Mouse (Mus musculus) left cerebral cortex, postnatal 14 days (tissue): ENCODE results near the gene Crhr1. TPM values are rescaled to one million over a fixed set of nuclear protein-coding genes. Genes with fewer than 3 reads are reported as not detected.
"Not testable (repeated sequence)": the region's sequence is repeated elsewhere in the genome, so short reads cannot be mapped to it uniquely, and the experiment has no call there.

Experiments used
- DNase-seq, 2 experiments: peaks; one replicate each; pipeline ENCODE4 v3.0.0; 2021 to 2022; ENCODE audit warnings: low spot score in 2 of 2, mixed read lengths in 1 of 2
- intact Hi-C: fragments of 180-260 bp; cut with DNase I; formaldehyde crosslinking; loops from one replicate; pipeline ENCODE4 v1.15.1; 2025
- total RNA-seq, 2 experiments: library from RNA; stranded (reverse); gene quantifications; 2 replicates each; pipeline ENCODE4 v1.2.3; 2021

Gene Crhr1
- total RNA-seq, 2 experiments from 2014 or later = 40.3 to 45.1 TPM

DNA sequence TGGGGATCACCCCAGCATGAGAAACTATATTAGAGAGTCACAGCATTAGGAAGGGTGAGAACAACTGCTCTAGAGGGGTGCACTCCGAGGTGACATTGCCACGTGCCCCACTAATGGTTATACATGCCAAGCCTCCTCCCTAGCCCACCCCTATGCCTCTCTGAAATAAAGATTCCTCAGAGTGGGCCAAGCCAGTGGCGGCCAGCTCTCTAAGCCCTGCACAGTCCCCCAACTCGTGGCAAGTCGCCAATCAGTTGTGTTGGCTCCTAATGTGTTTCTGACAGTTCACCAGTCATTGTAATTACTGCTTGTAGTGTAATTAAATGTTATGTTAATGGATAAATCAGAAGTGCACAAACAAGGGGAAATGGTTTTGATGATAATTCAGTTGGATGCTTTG lies 47.1 kb downstream of the Crhr1 start:
- DNase-seq = no peak

DNA sequence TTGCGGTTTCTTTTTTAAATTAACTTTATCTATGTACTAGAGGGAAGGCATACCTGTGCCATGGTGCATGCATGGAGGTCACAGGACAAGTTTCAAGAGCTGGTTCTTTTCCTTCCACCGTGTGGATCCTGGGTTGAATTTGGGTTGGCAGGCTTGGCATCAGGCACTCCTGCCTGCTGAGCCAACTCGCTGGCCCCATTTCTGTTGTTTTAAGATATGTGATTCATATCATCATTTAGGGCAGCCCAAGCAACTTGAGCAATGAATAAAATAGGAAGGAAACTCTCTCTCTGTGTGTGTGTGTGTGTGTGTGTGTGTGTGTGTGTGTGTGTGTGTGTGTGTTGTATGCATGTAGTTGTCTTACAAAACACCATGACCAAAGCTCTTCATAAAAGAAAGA lies 49.5 kb downstream of the Crhr1 start:
- intact Hi-C loops = no loop called here
- no peak for DNase-seq

More for the DNA sequence above, 47.1 kb downstream of the Crhr1 start:
- intact Hi-C loops = no loop called here

DNA sequence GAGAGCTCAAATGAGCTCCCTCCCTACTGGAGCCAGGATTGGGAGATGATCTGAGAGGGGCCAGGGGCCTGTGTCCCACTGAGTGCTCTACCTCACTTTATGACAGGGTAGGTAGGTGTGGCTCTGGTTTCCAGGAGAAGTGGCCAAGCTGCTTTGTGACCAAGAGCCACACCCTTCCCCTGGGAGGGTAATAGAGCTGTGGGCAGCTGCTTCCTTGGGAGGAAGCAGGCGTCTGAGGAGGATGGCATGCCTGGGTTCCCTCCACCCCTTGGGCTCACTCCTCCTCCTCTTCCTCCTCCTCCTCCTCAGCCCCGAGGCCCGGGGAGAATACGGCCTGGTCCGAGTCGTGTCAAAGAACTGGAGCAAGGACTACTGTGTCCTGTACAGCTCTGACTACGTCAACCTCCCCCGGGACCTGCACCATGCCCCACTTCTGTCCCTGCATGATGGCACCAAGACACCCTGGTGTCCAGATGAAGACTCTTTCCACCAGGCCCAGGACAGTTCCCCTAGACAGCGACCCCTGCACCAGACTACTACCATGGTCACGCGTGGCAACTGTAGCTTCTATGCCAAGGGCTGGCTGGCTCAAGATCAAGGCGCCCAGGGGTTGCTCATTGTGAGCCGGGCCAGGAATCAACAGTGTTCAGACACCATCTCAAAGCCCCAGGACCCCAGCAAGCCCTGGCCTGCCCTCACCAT lies 53.6 kb downstream of the Crhr1 start, which contains the start of gene Sppl2c:
Gene Sppl2c (plus strand): TSS at position 193 of the 702 bp plus-strand sequence.
- intact Hi-C loops = no loop called here
- DNase-seq = no peak

DNA sequence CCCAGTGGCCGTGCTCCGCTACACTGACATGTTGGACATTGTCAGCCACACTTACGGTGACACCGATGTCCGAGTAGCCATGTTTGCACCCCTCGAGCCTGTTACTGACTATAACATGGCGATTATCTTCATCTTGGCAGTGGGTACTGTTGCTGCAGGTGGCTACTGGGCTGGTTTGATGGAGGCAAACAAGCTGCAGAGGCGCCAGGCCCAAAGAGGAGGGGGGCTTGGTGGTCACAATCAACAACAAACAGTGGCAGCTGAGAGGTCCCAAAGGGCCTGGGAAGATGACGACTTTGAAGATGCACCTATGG lies 54.1 kb downstream of the Crhr1 start:
- intact Hi-C loops = no loop called here
- no peak for DNase-seq

DNA sequence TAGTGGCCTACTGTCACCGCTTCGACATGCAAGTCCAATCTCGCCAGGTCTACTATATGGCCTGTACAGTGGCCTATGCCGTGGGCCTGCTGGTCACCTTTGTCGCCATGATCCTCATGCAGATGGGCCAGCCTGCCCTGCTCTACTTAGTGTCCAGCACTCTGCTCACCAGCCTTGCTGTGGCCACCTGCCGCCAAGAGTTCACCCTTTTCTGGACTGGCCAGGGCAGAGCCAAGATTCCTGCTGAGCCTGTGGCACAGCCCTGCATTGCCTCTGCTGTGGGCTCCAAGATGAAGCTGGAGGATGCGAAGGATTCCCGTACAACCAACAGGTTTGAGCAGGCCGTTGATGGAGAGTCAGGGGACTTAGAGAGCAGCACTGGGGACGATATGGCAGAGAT lies 55.1 kb downstream of the Crhr1 start:
- intact Hi-C loops = no loop called here
- no peak for DNase-seq

DNA sequence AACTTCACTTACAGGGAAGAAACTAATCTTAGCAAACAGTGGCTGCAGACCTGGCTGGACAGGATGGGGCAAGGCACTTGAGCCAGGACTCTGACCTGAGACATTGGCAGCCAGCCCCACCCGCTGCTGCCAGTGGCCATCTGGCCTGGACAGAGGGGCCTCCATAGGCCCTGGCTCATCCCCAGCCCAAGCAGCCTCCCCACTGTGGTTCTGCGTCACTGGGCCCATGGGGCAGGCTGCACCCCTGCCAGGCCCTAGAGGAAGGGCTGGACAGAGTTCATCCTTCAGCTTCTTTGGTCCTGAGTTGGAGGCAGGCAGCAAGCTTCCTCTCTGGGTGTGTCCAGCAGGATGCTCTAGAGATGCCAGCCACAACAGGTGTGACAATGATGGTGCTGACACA lies 57.4 kb downstream of the Crhr1 start:
- intact Hi-C loops = no loop called here
- no peak for DNase-seq

DNA sequence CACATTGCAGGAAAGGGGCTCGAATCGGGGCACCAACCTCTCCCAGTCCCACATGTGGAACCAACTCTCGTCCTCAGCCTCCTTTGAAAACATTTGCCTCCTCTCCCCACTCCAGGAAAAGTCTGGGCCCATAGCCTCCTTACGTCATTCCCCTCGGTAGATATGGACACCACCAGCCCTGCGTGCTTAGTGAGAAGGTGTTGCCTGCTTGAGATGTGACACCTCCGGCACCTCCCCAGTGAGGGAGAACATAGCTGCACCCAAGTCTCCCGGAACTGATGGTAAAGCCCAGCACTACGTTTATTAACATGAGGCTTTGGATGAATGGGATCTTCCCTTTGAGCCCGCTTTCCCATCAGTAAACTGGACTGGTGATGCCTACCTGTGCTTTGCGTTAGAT lies 62.7 kb downstream of the Crhr1 start:
- no peak for DNase-seq
- intact Hi-C loops = loop anchor here (1.0 kb wide), 1 partner anchor 208 kb away; no protein-coding TSS in a partner anchor

DNA sequence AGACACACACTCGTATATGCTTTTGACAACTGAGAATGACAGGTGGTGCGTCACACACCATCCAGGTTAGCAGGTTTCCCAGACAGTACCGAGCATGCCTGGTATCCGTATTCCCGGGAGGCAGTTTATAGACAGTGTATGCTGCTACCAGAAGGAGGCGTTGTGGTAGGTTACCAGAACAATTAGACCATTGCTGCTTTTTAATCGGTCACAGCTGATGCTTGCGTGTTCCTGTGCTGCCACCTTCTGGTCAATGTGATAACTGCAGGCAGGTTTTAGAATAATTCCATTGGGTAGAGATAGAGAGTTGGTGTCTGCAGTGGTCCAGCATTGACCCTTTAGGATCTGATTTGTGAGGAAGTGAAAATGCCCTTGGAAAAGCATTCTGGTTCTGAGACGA lies 63.1 kb downstream of the Crhr1 start:
- intact Hi-C loops = loop anchor here (1.0 kb wide), 1 partner anchor 208 kb away; no protein-coding TSS in a partner anchor
- peak; percentile 96 to 97 for DNase-seq

DNA sequence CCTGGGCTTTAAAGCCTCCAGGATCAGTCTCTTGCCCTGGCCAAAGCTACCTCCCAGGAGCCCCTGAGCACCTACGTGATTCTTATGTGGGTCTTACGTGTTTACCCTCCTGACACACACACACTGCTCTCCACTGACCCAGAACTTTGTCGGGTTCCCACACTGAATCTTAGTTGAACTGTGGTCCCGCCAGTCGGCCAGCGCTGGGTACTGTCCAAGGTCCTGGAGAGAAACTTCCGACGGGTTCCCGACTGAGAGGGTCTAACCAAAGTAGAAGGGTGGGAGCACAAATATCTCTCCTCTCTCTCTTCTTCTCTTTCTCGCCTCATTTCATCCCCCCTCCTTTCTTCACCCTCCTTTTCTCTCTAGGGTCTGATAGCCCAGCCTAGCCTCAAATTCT lies 65.2 kb downstream of the Crhr1 start:
- intact Hi-C loops = no loop called here
- DNase-seq = no peak

DNA sequence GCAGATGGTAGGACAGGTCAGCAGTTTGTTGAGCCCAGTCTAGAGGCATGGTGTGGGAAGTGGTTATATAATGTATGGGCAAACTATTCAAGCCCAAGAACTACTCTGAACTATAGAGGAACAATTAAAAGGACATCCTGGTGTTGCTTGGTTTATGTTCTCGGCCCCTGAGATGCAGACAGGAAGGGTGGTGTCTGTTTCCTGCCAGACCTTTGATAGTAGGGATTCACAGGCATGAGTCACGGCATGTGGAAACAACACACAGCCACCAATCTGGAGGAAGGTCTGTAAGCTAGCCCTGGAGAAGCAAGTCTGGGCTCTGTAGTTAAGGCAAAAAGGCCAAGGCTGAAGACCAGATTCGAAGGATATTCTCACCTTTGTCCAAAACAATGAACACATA lies 70.6 kb downstream of the Crhr1 start:
- DNase-seq = no peak
- intact Hi-C loops = no loop called here

DNA sequence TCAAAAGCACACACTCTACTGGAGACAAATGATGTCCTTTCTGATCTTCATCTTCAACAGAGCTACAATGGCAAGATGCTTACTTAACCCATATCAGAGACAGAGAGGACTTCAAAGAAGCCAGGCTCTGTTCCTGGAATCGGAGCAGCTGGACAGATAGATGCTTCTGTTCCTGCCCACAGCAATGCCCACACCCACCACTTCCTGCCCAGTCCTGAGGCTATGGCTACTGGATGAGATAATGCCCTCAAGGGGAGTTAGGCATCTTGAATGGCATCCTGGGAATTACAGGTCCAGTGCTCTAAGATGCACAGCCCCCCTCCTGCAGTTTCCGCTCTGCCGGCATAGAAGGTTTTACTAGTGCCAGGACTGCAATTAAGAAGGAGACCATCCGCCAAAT lies 73.9 kb downstream of the Crhr1 start:
- intact Hi-C loops = no loop called here

DNA sequence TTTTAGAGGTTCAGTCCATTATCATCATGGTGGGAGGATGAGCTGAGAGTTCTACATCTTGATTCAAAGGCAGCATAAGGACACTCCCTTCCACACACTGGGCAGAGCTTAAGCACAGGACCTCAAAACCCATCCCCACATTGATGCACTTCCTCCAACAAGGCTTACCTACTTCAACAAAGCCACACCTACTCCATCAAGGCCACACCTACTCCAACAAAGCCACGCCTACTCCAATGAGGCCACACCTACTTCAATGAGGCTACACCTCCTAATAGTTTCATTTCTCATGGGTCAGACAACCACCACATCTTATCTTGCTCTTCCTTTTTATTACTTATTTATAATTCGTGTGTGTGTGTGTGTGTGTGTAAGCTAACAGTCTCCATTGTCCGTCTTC lies 76.4 kb downstream of the Crhr1 start:
- intact Hi-C loops = no loop called here
- DNase-seq = no peak

More for the DNA sequence above, 73.9 kb downstream of the Crhr1 start:
- no peak for DNase-seq

DNA sequence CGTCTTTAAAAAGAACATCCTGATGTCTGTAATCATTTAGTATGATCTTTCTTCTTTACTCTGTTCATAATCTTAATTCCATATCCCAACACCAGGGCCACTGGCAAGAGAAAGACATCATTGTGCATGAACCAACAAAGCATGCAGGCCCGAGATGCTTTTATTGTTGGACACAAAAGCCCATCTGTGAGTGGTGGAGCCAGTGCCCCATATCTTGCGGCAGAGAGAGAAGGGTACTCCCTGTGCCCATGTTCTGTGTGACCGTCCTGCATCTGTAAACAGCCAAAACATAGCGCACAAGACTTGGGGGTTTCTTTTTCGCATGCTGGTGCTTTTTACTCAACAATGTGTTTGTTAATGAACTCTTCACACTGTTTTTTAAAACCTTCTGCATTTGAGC lies 78.6 kb downstream of the Crhr1 start:
- intact Hi-C loops = no loop called here
- no peak for DNase-seq

DNA sequence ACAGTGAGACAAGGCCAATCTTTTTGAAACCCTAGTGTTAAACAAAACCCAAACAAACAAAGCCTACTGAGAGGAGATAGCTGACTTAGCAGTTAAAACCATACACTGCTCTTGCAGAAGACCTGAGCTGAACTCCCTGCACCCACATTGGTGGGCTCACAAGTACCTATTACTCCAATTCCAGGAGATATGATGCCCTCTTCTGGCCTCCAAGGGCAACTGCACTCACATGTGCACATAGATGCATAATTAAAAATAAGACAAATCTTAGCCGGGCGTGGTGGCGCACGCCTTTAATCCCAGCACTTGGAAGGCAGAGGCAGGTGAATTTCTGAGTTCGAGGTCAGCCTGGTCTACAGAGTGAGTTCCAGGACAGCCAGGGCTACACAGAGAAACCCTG lies 81.5 kb downstream of the Crhr1 start:
- DNase-seq, intact Hi-C loops: not testable (repeated sequence)

DNA sequence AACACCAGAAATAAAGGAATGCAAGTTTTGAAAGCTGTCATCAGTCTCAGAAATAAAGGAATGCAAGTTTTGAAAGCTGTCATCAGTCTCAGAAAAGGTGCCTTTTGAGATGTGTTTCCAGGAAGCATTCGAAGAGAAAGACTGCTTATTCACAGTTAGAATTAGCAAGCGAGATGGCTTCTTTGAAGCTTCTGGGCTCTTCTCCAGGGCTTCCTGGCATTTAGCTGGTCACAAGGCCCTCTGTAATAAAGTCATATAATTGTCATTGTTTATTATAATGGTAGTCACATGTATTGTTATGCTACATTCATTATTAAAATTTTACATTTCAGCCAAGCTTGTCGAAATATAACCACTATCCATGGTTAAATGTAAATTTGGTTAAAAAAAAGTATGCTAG lies 85.4 kb downstream of the Crhr1 start:
- no peak for DNase-seq
- intact Hi-C loops = no loop called here

DNA sequence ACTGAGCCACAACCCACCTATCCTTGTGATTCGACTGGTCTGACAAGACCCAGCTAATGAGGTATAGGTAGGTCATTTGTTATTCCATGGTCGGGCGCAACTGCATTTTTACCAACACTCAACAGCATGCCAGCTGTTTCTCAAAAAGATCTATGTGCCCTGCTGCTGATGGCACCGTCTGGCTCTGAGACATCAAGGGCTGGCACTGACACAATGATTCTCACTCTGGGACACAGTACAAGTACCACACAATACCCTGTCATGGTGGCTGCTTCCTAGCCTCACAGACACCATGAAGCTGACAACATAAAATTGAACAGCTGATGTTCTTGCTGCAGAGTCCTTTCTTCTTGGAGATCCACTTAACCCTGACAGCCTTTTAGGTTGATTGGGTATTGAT lies 87.6 kb downstream of the Crhr1 start:
- no peak for DNase-seq
- intact Hi-C loops = no loop called here

DNA sequence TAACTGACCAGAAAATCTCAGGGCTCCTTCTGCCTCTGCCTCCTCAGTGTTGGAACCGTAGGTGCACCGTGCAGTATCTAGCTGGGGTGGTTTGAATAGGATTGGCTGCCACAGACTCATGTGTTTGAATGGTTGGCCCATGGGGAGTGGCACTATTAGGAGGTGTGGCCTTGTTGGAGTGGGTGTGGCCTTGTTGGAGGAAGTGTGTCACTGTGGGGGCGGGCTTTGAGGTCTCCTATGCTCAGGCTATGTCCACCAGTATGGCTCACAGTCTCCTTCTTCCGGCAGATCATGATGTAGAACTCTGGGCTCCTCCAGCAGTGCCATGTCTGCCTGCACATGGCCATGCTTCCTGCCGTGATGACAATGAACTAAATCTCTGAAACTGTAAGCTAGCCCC lies 89.1 kb downstream of the Crhr1 start:
- intact Hi-C loops = no loop called here
- DNase-seq = no peak

DNA sequence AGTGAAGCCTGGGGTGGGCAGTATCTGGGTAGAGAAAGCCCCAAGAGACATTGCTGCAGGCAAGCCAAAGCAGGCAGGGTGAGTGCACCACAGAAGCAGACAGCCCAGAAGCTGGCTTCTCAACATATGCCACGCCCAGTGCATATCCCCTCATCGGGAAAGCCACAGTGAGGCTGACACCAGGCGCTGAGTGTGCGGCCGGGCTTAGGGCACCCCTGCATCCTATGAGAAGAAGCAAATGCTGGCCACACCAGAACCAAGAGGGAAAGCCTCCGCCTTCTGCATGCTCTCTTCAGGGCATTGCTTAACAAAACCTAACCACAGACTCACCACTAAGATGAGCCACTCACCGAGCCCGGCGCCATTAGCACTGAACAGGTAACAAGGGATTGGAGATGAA lies 90.6 kb downstream of the Crhr1 start:
- intact Hi-C loops = no loop called here

More for the DNA sequence above, 90.6 kb downstream of the Crhr1 start:
- no peak for DNase-seq
